Mouse (Mus musculus) stomach, embryonic 16.5 days (tissue): ENCODE results near the gene Tmem247. TPM values are rescaled to one million over a fixed set of nuclear protein-coding genes. Genes with fewer than 3 reads are reported as not detected.

Experiments used
- ATAC-seq: fragments of 200-750 bp; cut with Nextera tagmentation; 2 replicates; pipeline ENCODE4 v1.8.0; 2017; ENCODE audit warnings: moderate number of reproducible peaks, moderate TSS enrichment; ENCODE audit not compliant: insufficient read depth, low FRiP score
- H3K27ac ChIP-seq: fragments of 300-500 bp; sonication (generic); 2 replicates; pipeline ENCODE4 v1.5.1; 2014; ENCODE audit warnings: low read length
- H3K27me3 ChIP-seq: fragments of 300-500 bp; sonication (generic); 2 replicates; pipeline ENCODE4 v1.6.1; 2014; ENCODE audit warnings: low read length, control low read depth, mixed read lengths; ENCODE audit not compliant: control insufficient read depth, insufficient read depth
- H3K36me3 ChIP-seq: fragments of 300-500 bp; sonication (generic); 2 replicates; pipeline ENCODE4 v1.6.1; 2014; ENCODE audit warnings: low read length; ENCODE audit not compliant: control insufficient read depth, insufficient read depth
- H3K4me1 ChIP-seq: fragments of 300-500 bp; sonication (generic); 2 replicates; pipeline ENCODE4 v1.6.1; 2014; ENCODE audit warnings: low read length, control low read depth, mixed read lengths; ENCODE audit not compliant: control insufficient read depth, insufficient read depth
- H3K4me2 ChIP-seq: fragments of 300-500 bp; sonication (generic); 2 replicates; pipeline ENCODE4 v1.6.1; 2014; ENCODE audit warnings: low read depth, low read length, mixed read lengths
- H3K4me3 ChIP-seq: fragments of 300-500 bp; sonication (generic); replicated peaks from 2 replicates; pipeline ENCODE4 v1.5.1; 2014; ENCODE audit warnings: mild to moderate bottlenecking, low read length
- H3K9ac ChIP-seq: fragments of 300-500 bp; sonication (generic); 2 replicates; pipeline ENCODE4 v1.6.1; 2014; ENCODE audit warnings: low read length
- H3K9me3 ChIP-seq: fragments of 300-500 bp; sonication (generic); replicated peaks from 2 replicates; pipeline ENCODE4 v1.6.1; 2016; ENCODE audit warnings: low read length, control low read depth; ENCODE audit not compliant: control insufficient read depth
- WGBS: fragments of 180-500 bp; shearing (Covaris S2); extraction: QIAGEN DNeasy Blood & Tissue Kit; methylation state at CpG from one replicate; pipeline ENCODE4 v1.1.7; 2014; 5-methylcytosine and 5-hydroxymethylcytosine counted together
- polyA plus RNA-seq: library from polyadenylated mRNA; unstranded; fragments of >200 nt; fragmentation: Nextera tagmentation; extraction: Ambion mirVana; gene quantifications from 2 replicates; pipeline ENCODE4 v1.2.1, GENCODE M21; 2015

Tmem247 gene
- polyA plus RNA-seq, 1 experiment from 2014 or later: not detected

DNA sequence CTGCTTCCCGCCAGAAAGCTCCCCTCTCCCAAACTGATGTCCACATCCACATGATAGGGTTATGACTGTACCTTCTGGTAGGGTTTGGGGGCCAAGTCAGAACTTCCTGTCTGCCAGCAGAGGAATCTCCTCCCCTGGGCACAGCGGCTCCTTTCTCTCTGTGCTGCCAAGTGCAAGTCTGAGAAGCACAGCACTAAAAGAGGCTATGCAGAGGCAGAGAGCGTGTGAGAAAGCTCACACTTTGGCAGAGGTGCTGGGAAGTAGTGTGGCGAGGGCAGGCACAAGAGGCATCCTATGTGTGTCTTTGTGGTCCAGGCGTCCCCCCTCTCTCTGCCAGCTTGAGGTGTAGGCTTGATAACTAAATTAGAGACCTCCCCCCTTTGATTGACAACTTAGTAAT, 53.9 kb downstream of the Tmem247 start:
- no peak for ATAC-seq
- 77% methylated on average over 5 of the region's 5 CpGs for WGBS
- Histone ChIP-seq H3K9me3 (no peaks in the 10 kb centered on the region), H3K27ac (no peak overlapping the region), H3K27me3 (no peaks in the 10 kb centered on the region), H3K36me3 (no peaks in the 10 kb centered on the region), H3K9ac (no peak overlapping the region), H3K4me3 (no peak overlapping the region), H3K4me2 (no peak overlapping the region), H3K4me1 (peaks cover 6% of the 10 kb centered on the region; the same call in 1 of the 2 replicates)

DNA sequence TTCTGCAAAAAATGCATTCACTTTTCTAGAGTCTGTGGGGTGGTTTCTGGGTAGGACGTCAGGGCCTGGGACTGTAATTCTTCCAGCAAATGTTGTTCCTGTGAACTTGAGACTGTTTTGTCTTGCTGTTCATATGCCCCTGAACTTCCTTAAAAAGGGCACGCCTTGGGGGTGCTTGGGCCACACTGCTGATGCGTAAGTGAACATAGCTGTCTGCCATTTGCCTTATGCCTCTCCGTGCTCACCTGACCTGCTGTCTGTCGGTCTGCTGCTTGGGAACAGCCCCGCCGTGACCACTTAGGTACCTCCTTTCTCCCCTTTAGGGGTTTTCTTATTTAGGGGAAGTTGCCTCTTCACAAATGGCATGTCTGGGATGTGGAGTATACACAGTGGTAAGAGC, 54.7 kb downstream of the Tmem247 start:
- no peak overlapping the region for H3K4me3 ChIP-seq
- 83% methylated on average over 7 of the region's 7 CpGs for WGBS
- no peak overlapping the region for H3K4me2 ChIP-seq
- no peaks in the 10 kb centered on the region for H3K9me3 ChIP-seq
- no peak overlapping the region for H3K9ac ChIP-seq
- no peaks in the 10 kb centered on the region for H3K27me3 ChIP-seq
- no peak overlapping the region for H3K27ac ChIP-seq
- no peaks in the 10 kb centered on the region for H3K36me3 ChIP-seq
- peaks cover 6% of the 10 kb centered on the region; the same call in 1 of the 2 replicates for H3K4me1 ChIP-seq
- no peak for ATAC-seq

Other genes starting within 250 kb of the Tmem247 start
- 5.3 and 5.8 TPM in 2 replicates for gene Epas1, start 163.6 kb upstream of the Tmem247 start, polyA plus RNA-seq
- gene Atp6v1e2, start 30.5 kb downstream of the Tmem247 start, polyA plus RNA-seq: 0.18 TPM in 1 of 2 replicates, not detected in the other
- 9.0 and 11.1 TPM in 2 replicates for gene Rhoq, start 45.7 kb downstream of the Tmem247 start, polyA plus RNA-seq
- gene Pigf, start 108.1 kb downstream of the Tmem247 start, polyA plus RNA-seq: 51.8 and 52.4 TPM in 2 replicates
- gene Cript, start 108.2 kb downstream of the Tmem247 start, polyA plus RNA-seq: 115 and 120 TPM in 2 replicates
- gene Socs5, start 190.3 kb downstream of the Tmem247 start, polyA plus RNA-seq: 7.9 and 8.7 TPM in 2 replicates